Mouse (Mus musculus) c-Kit-negative CD71-positive TER-119-positive erythroid progenitor cells, embryonic 14.5 days (primary cell): ENCODE data around the gene Cers6.

Source experiments
- DNase-seq: peaks from one replicate; pipeline ENCODE4 v3.0.0-alpha.2; 2013; ENCODE audit warnings: low read depth, low spot score

The Cers6 gene

DNA sequence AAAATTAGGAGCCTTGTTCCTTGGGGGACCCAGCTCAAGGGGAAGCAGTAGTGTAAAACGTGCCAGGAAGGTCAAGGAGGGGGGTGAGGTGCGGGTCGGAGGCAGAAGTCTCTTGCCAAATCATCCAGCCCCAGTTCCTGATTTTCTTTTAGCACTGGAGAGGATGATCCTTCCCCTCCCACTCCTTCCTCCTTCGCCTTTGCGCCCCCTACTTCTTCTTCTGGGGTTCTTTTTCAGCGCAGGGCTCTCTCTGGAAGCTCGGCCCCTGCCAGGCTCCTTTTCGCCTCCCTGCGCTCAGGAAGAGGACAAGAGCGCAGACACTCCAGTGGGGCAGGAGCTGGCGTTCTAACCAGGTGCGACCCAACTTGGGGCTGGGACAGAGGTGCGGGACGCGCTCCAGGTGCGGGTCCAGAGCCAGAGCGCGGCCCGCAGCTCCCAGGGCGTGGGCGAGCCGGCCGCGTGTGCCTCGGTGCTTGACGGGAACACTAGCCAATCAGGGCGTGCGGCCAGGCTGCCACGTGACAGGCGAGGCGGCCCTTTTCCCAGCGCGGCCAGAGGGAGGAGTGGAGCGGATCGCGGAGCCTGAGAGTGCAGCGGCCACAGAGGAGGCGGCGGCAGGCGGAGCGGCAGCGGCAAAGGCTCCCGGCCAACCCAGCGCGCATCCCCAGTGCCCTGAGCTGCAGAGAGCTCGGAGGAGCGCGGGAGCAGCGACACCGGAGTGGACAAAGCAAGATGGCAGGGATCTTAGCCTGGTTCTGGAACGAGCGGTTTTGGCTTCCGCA is at the start of gene Cers6:
TSS of gene Cers6 (plus strand) at position 538 of the 782 bp plus-strand sequence.
- peak; percentile 2 for DNase-seq

- no peak for DNase-seq
Measured at GRCm38 (mm10) chr2:68814409-68814808, 46.8 kb upstream of the Cers6 start.

GRCm38 (mm10) chr2:68819040-68819439 is 42.2 kb upstream of the Cers6 start:
- no peak for DNase-seq

DNA sequence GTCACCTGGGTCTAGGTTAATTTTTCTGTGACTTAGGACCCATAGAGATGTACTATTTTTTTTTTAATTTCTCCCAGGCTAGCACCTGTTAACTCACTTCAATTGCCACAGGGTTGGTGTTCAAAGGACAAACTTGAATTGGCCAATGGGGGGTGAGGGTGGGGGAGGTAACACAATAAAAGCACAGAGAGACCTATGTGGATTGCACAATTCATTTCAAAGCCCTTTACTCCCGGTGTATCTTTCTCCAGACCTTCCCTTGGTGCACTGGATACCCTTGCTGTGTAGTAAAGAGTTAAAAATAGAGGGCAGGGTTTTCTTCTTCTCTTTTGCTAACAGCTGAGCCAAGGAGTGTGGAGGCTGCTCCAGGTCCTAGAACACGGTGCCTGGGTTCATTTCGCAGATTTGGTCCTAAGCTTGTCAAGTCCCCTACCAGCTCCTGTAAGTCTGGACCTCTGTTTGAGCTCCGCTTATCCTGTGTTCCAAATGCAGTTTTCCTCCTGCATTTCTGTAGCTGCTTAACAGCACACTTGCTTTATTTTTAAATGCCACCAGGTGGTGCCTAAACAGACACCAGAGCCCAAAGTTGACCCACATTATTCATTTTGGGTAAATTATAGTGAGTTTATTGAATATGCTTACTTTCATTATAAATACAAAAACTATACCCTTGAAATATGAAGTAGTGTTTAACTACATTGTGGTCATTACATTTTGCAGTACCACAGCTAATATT is 38.9 kb upstream of the Cers6 start:
- no peak for DNase-seq

DNA sequence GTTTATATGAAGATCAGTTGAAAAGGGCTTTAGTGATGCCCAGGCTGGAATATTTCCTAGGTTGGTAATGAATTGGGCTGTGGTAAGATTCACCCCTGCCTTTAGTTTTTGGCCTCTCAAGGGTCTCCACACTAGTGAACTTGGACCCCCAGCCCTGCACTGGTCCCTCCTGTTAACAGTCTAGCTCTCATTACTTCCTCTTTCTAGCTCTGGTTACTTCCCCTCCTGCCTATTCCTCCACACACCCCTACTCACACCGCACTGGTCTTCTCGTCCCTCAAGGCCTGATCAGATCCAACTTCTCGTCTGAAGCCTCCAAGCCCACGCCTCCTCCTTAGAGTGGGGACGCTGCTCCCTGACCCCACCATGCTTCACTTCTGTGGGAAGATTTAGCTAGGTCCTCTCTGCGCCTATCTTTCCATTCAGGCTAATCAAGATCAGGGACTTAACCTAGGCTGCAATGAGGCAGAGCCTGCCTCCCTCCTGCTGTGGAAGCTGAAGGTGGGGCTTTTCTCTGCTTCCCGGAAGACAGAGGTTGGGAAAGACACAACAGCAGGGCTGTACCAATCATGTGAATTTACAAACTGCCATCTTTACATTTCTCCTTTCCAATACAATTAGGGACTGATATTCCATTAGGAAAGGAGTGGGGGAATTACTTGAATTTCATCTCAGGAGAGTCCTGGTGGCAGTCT is 35.8 kb upstream of the Cers6 start:
- no peak for DNase-seq

- no peak for DNase-seq
Measured at GRCm38 (mm10) chr2:68843330-68843729, 17.9 kb upstream of the Cers6 start.

GRCm38 (mm10) chr2:68844530-68844929 is 16.7 kb upstream of the Cers6 start:
- no peak for DNase-seq

- no peak for DNase-seq
Measured at GRCm38 (mm10) chr2:68845002-68845740, 16.1 kb upstream of the Cers6 start.

- DNase-seq, result no peak
Measured at GRCm38 (mm10) chr2:68860391-68860790, 850 bp upstream of the Cers6 start.

GRCm38 (mm10) chr2:68861721-68862463 is 651 bp downstream of the Cers6 start:
- no peak for DNase-seq

- DNase-seq, result no peak
Measured at GRCm38 (mm10) chr2:68862464-68863266, 1.4 kb downstream of the Cers6 start.

DNA sequence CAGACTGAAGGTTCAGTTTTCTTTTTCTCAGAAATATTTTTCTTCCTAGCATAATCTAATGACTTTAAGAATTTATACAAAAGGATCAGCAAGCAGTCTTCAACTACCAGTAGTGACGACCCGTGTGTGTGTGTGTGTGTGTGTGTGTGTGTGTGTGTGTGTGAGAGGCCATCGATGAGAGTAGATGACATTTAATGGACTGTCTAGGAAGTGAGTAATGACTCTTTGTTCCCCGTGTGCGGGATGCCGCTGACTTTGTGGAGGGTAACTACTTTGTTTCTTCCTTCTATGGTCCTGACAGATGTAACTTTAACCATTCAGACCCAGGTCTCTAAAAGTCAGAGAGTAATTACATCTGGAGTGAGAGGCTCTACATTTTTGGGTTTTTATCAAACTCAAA is 2.3 kb downstream of the Cers6 start:
- DNase-seq, result no peak

DNA sequence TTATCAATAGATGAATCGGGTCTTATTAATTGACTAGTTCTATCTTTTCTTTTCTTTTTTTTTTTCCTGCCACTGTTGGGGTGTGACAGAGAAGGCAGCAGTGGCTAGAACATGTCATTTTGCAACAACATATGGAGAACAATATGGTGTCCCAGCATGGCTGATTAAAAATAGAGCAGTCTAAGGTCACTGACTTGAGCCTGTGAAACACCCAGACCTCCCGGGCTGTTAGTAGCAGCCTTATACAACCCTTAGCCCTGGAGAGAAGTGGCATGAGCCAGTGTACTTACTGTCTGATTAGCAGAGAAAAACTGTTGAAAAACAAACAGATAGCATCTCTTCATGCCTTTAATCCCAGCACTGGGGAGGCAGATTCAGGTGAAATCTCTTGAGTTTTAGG is 3.1 kb downstream of the Cers6 start:
- DNase-seq, result no peak

- DNase-seq, result no peak
Measured at GRCm38 (mm10) chr2:68867148-68867547, 5.9 kb downstream of the Cers6 start.

- DNase-seq, result no peak
Measured at GRCm38 (mm10) chr2:68870999-68871780, 9.9 kb downstream of the Cers6 start.

DNA sequence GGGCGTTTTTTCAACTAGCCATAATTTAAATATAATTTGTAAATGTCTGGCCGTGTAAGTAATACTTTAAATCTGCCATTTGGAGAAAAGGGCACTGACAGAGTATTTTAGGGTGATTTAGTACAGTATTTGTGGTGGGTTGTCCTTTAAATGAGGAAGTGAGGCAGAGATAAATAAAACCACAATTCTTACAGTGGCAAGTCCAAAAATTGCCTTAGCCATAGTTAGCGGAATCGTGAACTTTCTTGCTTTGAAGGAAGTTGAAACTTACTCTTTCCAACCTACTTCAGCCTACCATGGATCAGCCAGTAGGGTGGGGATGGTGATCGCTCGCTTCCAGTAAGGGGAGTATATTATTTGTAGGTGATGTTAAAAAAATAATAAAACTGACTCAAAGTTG is 11.8 kb downstream of the Cers6 start:
- no peak for DNase-seq

- no peak for DNase-seq
Measured at GRCm38 (mm10) chr2:68873653-68874441, 12.6 kb downstream of the Cers6 start.

DNA sequence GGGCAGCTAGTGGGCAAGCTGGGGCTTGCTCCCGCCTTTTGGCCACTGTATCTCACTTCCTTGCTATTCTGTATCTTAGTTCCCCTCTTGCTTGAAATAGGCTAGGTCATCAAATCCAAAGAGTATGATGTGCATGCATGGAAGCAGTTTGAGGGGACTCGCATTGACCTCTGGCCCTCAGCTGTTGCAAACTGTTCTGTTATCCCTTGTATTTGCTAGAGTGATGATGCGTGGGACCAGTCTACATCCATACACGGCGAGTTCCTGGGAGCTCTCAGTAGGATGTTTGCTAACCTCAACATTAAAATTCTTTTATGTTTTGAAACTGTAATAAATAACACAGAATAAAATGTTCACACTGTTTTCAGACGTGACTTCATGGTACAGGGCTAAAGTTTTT is 13.3 kb downstream of the Cers6 start:
- DNase-seq, result no peak
